Mouse (Mus musculus) MEL (cell line): ENCODE results near the gene Baiap2.

Source experiments
- MAFK ChIP-seq: IDR thresholded peaks from 2 replicates; pipeline ENCODE4 v1.6.1; 2011; ENCODE audit warnings: low read depth, mild to moderate bottlenecking, low read length, improper control_type of control experiment, borderline replicate concordance
- SIN3A ChIP-seq: IDR thresholded peaks from 2 replicates; pipeline ENCODE4 v1.6.1; 2012; ENCODE audit warnings: low read length, improper control_type of control experiment, inconsistent platforms

- TF ChIP-seq SIN3A (no peak), MAFK (no peak)
Measured at GRCm38 (mm10) chr11:119919432-119919831, 23.1 kb upstream of the Baiap2 start.
